ENCODE assay signal across 13 mouse cellular contexts in genomic region chr5:139546336-139546770, GRCm38 (mm10). TPM values are rescaled to one million over a fixed set of nuclear protein-coding genes. Genes with fewer than 3 reads are reported as not detected.
DNase-seq lines count a peak whose midpoint lies in the region; ATAC-seq and TF ChIP-seq lines count a peak whose summit lies in the region.
"Had no signal": no experiment of that assay in that cellular context is flagged by ENCODE, and none has a peak within 500 bp of the region (broad histone marks: within the 10 kb centered on the region; RNA-seq: fewer than 3 reads in every experiment).

No protein-coding gene starts in this region.

- no peaks in the 10 kb centered on the region for H3K36me3 ChIP-seq in forebrain, embryonic 10.5 days (replicated peaks)
- H3K36me3 ChIP-seq in forebrain, postnatal 0 days (ENCODE audit: insufficient read depth), result no peaks in the 10 kb centered on the region
- H3K36me3 ChIP-seq in E14TG2a.4 (ENCODE audit: insufficient read depth, low read length), result no peaks in the 10 kb centered on the region
- H3K36me3 ChIP-seq in embryonic facial prominence, embryonic 14.5 days (ENCODE audit: control insufficient read depth, insufficient read depth, low read length), result no peaks in the 10 kb centered on the region
- H3K36me3 ChIP-seq in liver, postnatal 0 days (replicated peaks; ENCODE audit: insufficient read depth, low read length), result no peaks in the 10 kb centered on the region
- H3K36me3 ChIP-seq: limb, embryonic 13.5 days had no signal

- H3K27me3 ChIP-seq in forebrain, embryonic 10.5 days (ENCODE audit: poor library complexity, severe bottlenecking), result peaks cover 100% of the 10 kb centered on the region
- H3K27me3 ChIP-seq in forebrain, postnatal 0 days (ENCODE audit: insufficient read depth, low read length), result peaks cover 75% of the 10 kb centered on the region
- peaks cover 97% of the 10 kb centered on the region for H3K27me3 ChIP-seq in E14TG2a.4 (ENCODE audit: insufficient read depth, low read length)
- H3K27me3 ChIP-seq in embryonic facial prominence, embryonic 14.5 days (replicated peaks; ENCODE audit: control insufficient read depth, insufficient read depth, low read length), result peaks cover 98% of the 10 kb centered on the region
- H3K27me3 ChIP-seq in liver, postnatal 0 days (ENCODE audit: insufficient read depth, low read length), result peaks cover 100% of the 10 kb centered on the region

- peak overlapping the region; percentile 42 for H3K4me3 ChIP-seq in forebrain, embryonic 10.5 days
- H3K4me3 ChIP-seq in forebrain, postnatal 0 days (ENCODE audit: low read depth, low read length), result no peak overlapping the region
- H3K4me3 ChIP-seq in E14TG2a.4 (replicated peaks; ENCODE audit: low read length), result peak overlapping the region; percentile 46; the same call in 1 of the 2 replicates
- H3K4me3 ChIP-seq in embryonic facial prominence, embryonic 14.5 days (ENCODE audit: low read depth, low read length), result peak overlapping the region; percentile 16; the same call in 1 of the 2 replicates
- no peak overlapping the region for H3K4me3 ChIP-seq in liver, postnatal 0 days (ENCODE audit: low read depth, low read length)

- WGBS in forebrain, embryonic 10.5 days, result under 1% methylated on average over 26 of the region's 26 CpGs
- 3% methylated on average over 24 of the region's 26 CpGs for WGBS in forebrain, postnatal 0 days
- under 1% methylated on average over 26 of the region's 26 CpGs for WGBS in embryonic facial prominence, embryonic 14.5 days
- WGBS in liver, postnatal 0 days (ENCODE audit: insufficient replicate concordance), result 1% methylated on average over 26 of the region's 26 CpGs

- peak; percentile 57 for DNase-seq in forebrain, embryonic 10.5 days (ENCODE audit: extremely low spot score, low spot score)
- no peak for DNase-seq in forebrain, postnatal 0 days
- no peak for DNase-seq in embryonic facial prominence, embryonic 14.5 days (ENCODE audit: low spot score)
- DNase-seq in adipocyte (ENCODE audit: low spot score), result no peak
- DNase-seq in liver, postnatal 0 days, result no peak
- DNase-seq in B cell, adult 2 months, result no peak
- DNase-seq: kidney, adult 2 months had no signal

- no peak overlapping the region for H3K4me2 ChIP-seq in forebrain, postnatal 0 days (ENCODE audit: low read depth)
- no peak overlapping the region for H3K4me2 ChIP-seq in embryonic facial prominence, embryonic 14.5 days (ENCODE audit: low read depth, low read length)
- no peak overlapping the region for H3K4me2 ChIP-seq in liver, postnatal 0 days (ENCODE audit: low read depth, low read length)

- no peak for TF ChIP-seq EP300 in liver, postnatal 0 days (IDR thresholded peaks at IDR 0.05; ENCODE audit: low read depth)

- H3K4me1 ChIP-seq in forebrain, embryonic 10.5 days, result peaks cover 82% of the 10 kb centered on the region
- H3K4me1 ChIP-seq in forebrain, postnatal 0 days (ENCODE audit: insufficient read depth), result no peaks in the 10 kb centered on the region
- H3K4me1 ChIP-seq in E14TG2a.4 (replicated peaks; ENCODE audit: low read depth, low read length), result peaks cover 37% of the 10 kb centered on the region
- no peaks in the 10 kb centered on the region for H3K4me1 ChIP-seq in embryonic facial prominence, embryonic 14.5 days (ENCODE audit: control insufficient read depth, insufficient read depth, low read length)
- no peaks in the 10 kb centered on the region for H3K4me1 ChIP-seq in liver, postnatal 0 days (ENCODE audit: insufficient read depth)

- H3K9ac ChIP-seq in forebrain, postnatal 0 days, result no peak overlapping the region
- no peak overlapping the region for H3K9ac ChIP-seq in embryonic facial prominence, embryonic 14.5 days (ENCODE audit: low read depth, low read length)
- no peak overlapping the region for H3K9ac ChIP-seq in liver, postnatal 0 days (replicated peaks)
- H3K9ac ChIP-seq: limb, embryonic 13.5 days had no signal

- no peak for ATAC-seq in forebrain, postnatal 0 days
- ATAC-seq in embryonic facial prominence, embryonic 14.5 days (ENCODE audit: low read depth), result no peak
- ATAC-seq in megakaryocyte-erythroid progenitor cell, adult 5-6 weeks (replicated peaks; ENCODE audit: low FRiP score, low TSS enrichment, poor library complexity, severe bottlenecking), result 0 out of 2 replicates have a peak, but pooled peaks have one; percentile 43
- no peak for ATAC-seq in liver, postnatal 0 days

- no peaks in the 10 kb centered on the region for H3K9me3 ChIP-seq in forebrain, embryonic 10.5 days
- no peaks in the 10 kb centered on the region for H3K9me3 ChIP-seq in forebrain, postnatal 0 days (ENCODE audit: low read length)
- no peaks in the 10 kb centered on the region for H3K9me3 ChIP-seq in E14TG2a.4 (ENCODE audit: low read length)
- H3K9me3 ChIP-seq in embryonic facial prominence, embryonic 14.5 days (ENCODE audit: control insufficient read depth, low read length), result no peaks in the 10 kb centered on the region
- H3K9me3 ChIP-seq in liver, postnatal 0 days (ENCODE audit: low read length), result no peaks in the 10 kb centered on the region
- H3K9me3 ChIP-seq: limb, embryonic 13.5 days had no signal

- no peak for TF ChIP-seq CTCF in forebrain, postnatal 0 days (IDR thresholded peaks at IDR 0.05; ENCODE audit: low read depth)
- no peak for TF ChIP-seq CTCF in E14TG2a.4 (conservative IDR thresholded peaks at IDR 0.05; ENCODE audit: low read length)
- TF ChIP-seq CTCF in liver, postnatal 0 days (IDR thresholded peaks at IDR 0.05; ENCODE audit: low read depth), result no peak

- H3K27ac ChIP-seq in forebrain, embryonic 10.5 days, result peak overlapping the region; percentile 67
- H3K27ac ChIP-seq in forebrain, postnatal 0 days (ENCODE audit: low read depth, low read length), result no peak overlapping the region
- no peak overlapping the region for H3K27ac ChIP-seq in embryonic facial prominence, embryonic 14.5 days (replicated peaks; ENCODE audit: low read depth, low read length)
- no peak overlapping the region for H3K27ac ChIP-seq in liver, postnatal 0 days (ENCODE audit: low read depth)
- H3K27ac ChIP-seq: limb, embryonic 13.5 days had no signal

RNA-seq across cellular contexts. Expression of gene Uncx, which starts 3.1 kb away (rescaled TPM):
- polyA plus RNA-seq in forebrain, embryonic 10.5 days (2016; fragmentation: Nextera tagmentation; extraction: Ambion mirVana), result 7.7 and 9.4 TPM in 2 replicates
- 3.4 and 5.8 TPM in 2 replicates for total RNA-seq in forebrain, postnatal 0 days (2014; rRNA removed)
- polyA plus RNA-seq in forebrain, postnatal 0 days (2015; fragmentation: Nextera tagmentation; extraction: Ambion mirVana), result 0.93 and 2.8 TPM in 2 replicates
- polyA plus RNA-seq in embryonic facial prominence, embryonic 14.5 days (2014; fragmentation: Nextera tagmentation; extraction: Ambion mirVana), result 2.5 and 2.9 TPM in 2 replicates
- total RNA-seq in megakaryocyte-erythroid progenitor cell, adult 5-6 weeks (2014; fragmentation: Nextera tagmentation), result not detected in 2 replicates
- not detected in 2 replicates for total RNA-seq in megakaryocyte-erythroid progenitor cell, adult 5-6 weeks (2017)
- polyA plus RNA-seq in liver, postnatal 0 days (2015; fragmentation: Nextera tagmentation; extraction: Ambion mirVana), result not detected in 2 replicates
- total RNA-seq: granulocyte monocyte progenitor cell, adult 5-6 weeks; megakaryocyte progenitor cell, adult 5-6 weeks had no signal
- polyA plus RNA-seq: C2C12 had no signal

Comparison
In these comparisons a context has a peak if more than half of its experiments do, and no peak if none do; other contexts are left out.
1. H3K4me3 ChIP-seq: peak in forebrain, embryonic 10.5 days (single experiment), E14TG2a.4 (single experiment) and embryonic facial prominence, embryonic 14.5 days (single experiment); none in forebrain, postnatal 0 days (single experiment) and liver, postnatal 0 days (single experiment).